Comparison of ENCODE assay signal across 12 mouse cellular contexts in the genomic region with DNA sequence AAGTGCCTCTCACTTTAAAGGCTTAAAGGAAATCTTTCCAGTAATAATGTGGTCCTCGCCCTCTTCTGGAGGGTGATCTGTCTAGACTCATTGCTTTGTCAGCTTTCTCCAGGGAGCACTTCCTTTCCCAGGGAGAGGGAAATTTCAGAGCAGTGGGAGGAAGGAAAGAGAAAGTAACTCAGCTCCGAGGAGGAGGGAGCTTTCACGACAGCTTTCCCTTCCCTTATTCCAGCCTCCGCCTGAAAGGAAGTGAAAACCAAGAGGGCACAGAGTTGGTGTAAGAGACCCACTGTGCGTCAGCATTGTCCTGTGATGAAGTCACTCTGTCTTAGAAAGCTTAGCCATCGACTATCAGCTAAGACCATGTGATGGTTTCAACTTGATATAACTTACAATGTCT. TPM values are rescaled to one million over a fixed set of nuclear protein-coding genes. Genes with fewer than 3 reads are reported as not detected.
DNase-seq lines count a peak whose midpoint lies in the region; ATAC-seq and TF ChIP-seq lines count a peak whose summit lies in the region.
"Had no signal": no experiment of that assay in that cellular context is flagged by ENCODE, and none has a peak within 500 bp of the region (broad histone marks: within the 10 kb centered on the region; RNA-seq: fewer than 3 reads in every experiment).

No protein-coding gene starts in this region.

- peak overlapping the region; percentile 62 for H3K27ac ChIP-seq in gastrocnemius, adult 2 months
- H3K27ac ChIP-seq in intestine, embryonic 15.5 days: no peak overlapping the region
- H3K27ac ChIP-seq: forebrain, embryonic 12.5 days; liver, embryonic 15.5 days had no signal

- H3K79me2 ChIP-seq in myocyte (ENCODE audit: control insufficient read depth, insufficient read depth): no peaks in the 10 kb centered on the region

- H3K9ac ChIP-seq in intestine, embryonic 15.5 days: no peak overlapping the region
- H3K9ac ChIP-seq: forebrain, embryonic 12.5 days; liver, embryonic 15.5 days had no signal

- WGBS in intestine, embryonic 15.5 days: 23% methylated on average over 6 of the region's 6 CpGs

- H3K4me3 ChIP-seq in gastrocnemius, adult 2 months: peak overlapping the region; percentile 49
- no peak overlapping the region for H3K4me3 ChIP-seq in intestine, embryonic 15.5 days (replicated peaks)
- H3K4me3 ChIP-seq in myocyte: no peak overlapping the region
- H3K4me3 ChIP-seq: forebrain, embryonic 12.5 days; liver, embryonic 15.5 days had no signal

- no peaks in the 10 kb centered on the region for H3K27me3 ChIP-seq in intestine, embryonic 15.5 days (replicated peaks)
- no peaks in the 10 kb centered on the region for H3K27me3 ChIP-seq in myocyte (ENCODE audit: control insufficient read depth, insufficient read depth, insufficient read length)
- H3K27me3 ChIP-seq: forebrain, embryonic 12.5 days; liver, embryonic 15.5 days had no signal

- H3K36me3 ChIP-seq in intestine, embryonic 15.5 days: no peaks in the 10 kb centered on the region
- no peaks in the 10 kb centered on the region for H3K36me3 ChIP-seq in myocyte (ENCODE audit: control insufficient read depth, insufficient read depth)
- H3K36me3 ChIP-seq: forebrain, embryonic 12.5 days; liver, embryonic 15.5 days had no signal

- intact Hi-C loops in gastrocnemius, adult 2 months (cut with DNase I): no loop called here
- intact Hi-C loops in gastrocnemius, postnatal 36 days (cut with DNase I): no loop called here
- intact Hi-C loops in left cerebral cortex, postnatal 25 days (cut with DNase I): loop anchor here (10.0 kb wide), 1 partner anchor 115 kb away; no protein-coding TSS in a partner anchor

- TF ChIP-seq POLR2A in myocyte (IDR thresholded peaks at IDR 0.05; ENCODE audit: insufficient read length, low read depth): no peak

- no peak for DNase-seq in gastrocnemius, adult 2 months
- no peak for DNase-seq in gastrocnemius, postnatal 36 days
- peak; percentile 95 for DNase-seq in heart, adult 11 months
- DNase-seq in T-cell, adult 2 months (ENCODE audit: low spot score): no peak
- no peak for DNase-seq in left cerebral cortex, postnatal 25 days (ENCODE audit: low spot score in 2 of 2)
- DNase-seq in layer of hippocampus, adult 9-10 months (ENCODE audit: low spot score): no peak
- DNase-seq: B cell, adult 2 months; cerebellum, postnatal 36 days had no signal

- TF ChIP-seq CTCF in gastrocnemius, adult 2 months (IDR thresholded peaks at IDR 0.05): no peak; the same call in 1 of the 2 replicates

- H3ac ChIP-seq in myocyte (ENCODE audit: control insufficient read depth, insufficient read length): no peak overlapping the region

- no peaks in the 10 kb centered on the region for H3K9me3 ChIP-seq in intestine, embryonic 15.5 days
- H3K9me3 ChIP-seq: forebrain, embryonic 12.5 days; liver, embryonic 15.5 days had no signal

- peaks cover 11% of the 10 kb centered on the region for H3K4me1 ChIP-seq in intestine, embryonic 15.5 days (replicated peaks)
- H3K4me1 ChIP-seq: forebrain, embryonic 12.5 days; liver, embryonic 15.5 days had no signal

- H3K4me2 ChIP-seq in intestine, embryonic 15.5 days (replicated peaks): peak overlapping the region; percentile 16; the same call in 1 of the 2 replicates
- H3K4me2 ChIP-seq in myocyte (ENCODE audit: low read depth): peak overlapping the region; percentile 51
- H3K4me2 ChIP-seq: forebrain, embryonic 12.5 days; liver, embryonic 15.5 days had no signal

- ATAC-seq in intestine, embryonic 15.5 days: peak; percentile 65

TF ChIP-seq in myocyte, 11 proteins besides CTCF, POLR2A, EP300 and RAD21:
- TF ChIP-seq POLR2AphosphoS2 (IDR thresholded peaks at IDR 0.05; ENCODE audit: insufficient read length, low read depth) (no peak), MYOG (IDR thresholded peaks at IDR 0.05; ENCODE audit: control insufficient read depth in 1 of 3, insufficient read depth in 1 of 3, insufficient read length in 2 of 3, low read depth in 2 of 3) (no peak), USF1 (IDR thresholded peaks at IDR 0.05; ENCODE audit: low read depth) (no peak), TCF3 (IDR thresholded peaks at IDR 0.05; ENCODE audit: insufficient read length, low read depth) (no peak), MAX (IDR thresholded peaks at IDR 0.05; ENCODE audit: low read depth) (no peak), TCF12 (IDR thresholded peaks at IDR 0.05; ENCODE audit: insufficient read depth, poor library complexity, severe bottlenecking) (no peak), REST (IDR thresholded peaks at IDR 0.05; ENCODE audit: insufficient read depth, insufficient read length) (no peak), SRF (IDR thresholded peaks at IDR 0.05; ENCODE audit: control insufficient read depth, insufficient read length, low read depth) (no peak), E2F4 (IDR thresholded peaks at IDR 0.05; ENCODE audit: insufficient read depth) (no peak), MYOD1 (IDR thresholded peaks at IDR 0.05; ENCODE audit: control insufficient read depth in 1 of 3, insufficient read length in 2 of 3, low read depth in 2 of 3) (no peak)

RNA-seq across cellular contexts. Expression of gene Il33, which starts 15.3 kb away (rescaled TPM):
- total RNA-seq in gastrocnemius, adult 2 months (2021): 1 to 10 TPM; 5.7 to 5.9 TPM
- total RNA-seq in gastrocnemius, postnatal 36 days (2021): 1 to 10 TPM; 4.0 to 5.6 TPM
- polyA plus RNA-seq in intestine, embryonic 15.5 days (2015; fragmentation: Nextera tagmentation; extraction: Ambion mirVana): 16.1 and 20.9 TPM in 2 replicates
- polyA plus RNA-seq in myocyte (2012; fragmentation: generic; extraction: Trizol): 1.4 TPM
- total RNA-seq in left cerebral cortex, postnatal 25 days (2021): 10 to 100 TPM; 21.9 to 25.1 TPM
